Mouse (Mus musculus) CD4-positive, CD25-positive, alpha-beta regulatory T cell, adult 9 weeks (primary cell): ENCODE results near the gene Olfr1186. TPM values are rescaled to one million over a fixed set of nuclear protein-coding genes. Genes with fewer than 3 reads are reported as not detected.

ENCODE experiments used
- polyA plus RNA-seq: library from polyadenylated mRNA; unstranded; fragments of 100-300 nt; shearing (Covaris generic); gene quantifications from one replicate; pipeline ENCODE4 v1.2.1, GENCODE M21; 2017

Gene Olfr1186
- not detected for polyA plus RNA-seq

DNA sequence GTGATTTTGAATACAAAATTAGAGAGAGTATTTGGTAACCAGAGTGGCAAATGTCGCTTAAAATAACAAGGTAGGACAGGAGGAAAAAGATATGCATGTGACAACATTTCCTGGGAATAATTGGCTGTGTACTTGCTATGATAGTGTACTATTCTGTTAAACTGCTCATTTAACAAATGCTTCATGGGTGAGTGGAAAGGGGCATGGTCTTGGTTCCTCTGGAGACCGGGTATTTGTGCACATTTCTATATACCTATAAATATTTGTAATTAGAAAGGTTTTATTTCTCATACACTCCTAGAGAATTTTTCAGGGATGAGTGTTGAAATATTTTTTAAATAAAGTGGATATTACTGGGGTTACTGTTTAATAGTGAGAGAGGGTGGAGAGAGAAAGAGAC, at the start of gene Olfr1186:
Gene Olfr1186 (plus strand): TSS at position 301 of the 400 bp plus-strand sequence.

DNA sequence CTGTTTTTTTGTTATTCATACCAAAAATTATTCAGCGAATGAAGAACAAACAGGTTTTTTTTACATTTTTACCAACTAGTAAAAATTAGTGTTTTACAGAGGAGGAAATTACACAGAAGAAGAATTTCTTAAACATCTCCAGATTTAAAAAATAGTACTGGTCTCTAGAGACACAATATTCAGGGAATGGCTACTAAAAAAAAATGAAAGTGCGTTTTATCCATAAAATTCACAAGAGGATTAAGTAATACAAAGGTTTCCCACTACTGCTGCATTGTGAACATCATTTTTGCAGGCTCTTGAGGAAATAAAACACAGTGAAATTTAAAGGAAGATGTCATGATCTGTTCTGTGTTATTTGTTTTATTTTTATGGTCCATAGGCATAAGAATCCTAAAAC, 35.1 kb upstream of the Olfr1186 start, which contains the start of gene Olfr1184:
Gene Olfr1184 (plus strand): TSS at position 301 of the 400 bp plus-strand sequence.

DNA sequence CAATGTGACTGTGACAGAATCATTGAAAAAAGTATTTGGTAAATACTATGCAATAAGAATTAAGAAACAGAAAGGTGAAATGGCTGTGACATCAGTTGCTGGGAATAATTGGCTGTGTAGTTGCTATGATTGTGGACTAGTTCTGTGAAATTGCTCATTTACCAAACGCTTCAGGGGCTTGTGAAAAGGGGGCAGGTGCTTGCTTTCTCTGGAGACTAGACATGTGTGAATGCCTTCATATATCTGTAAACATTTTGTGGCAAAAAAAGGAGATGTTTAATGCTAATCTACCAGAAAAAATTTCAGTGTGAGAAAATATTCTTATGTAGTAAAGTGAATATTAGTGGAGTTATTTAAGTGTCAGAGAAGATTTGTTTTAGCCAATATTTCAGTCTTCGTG, 25.3 kb upstream of the Olfr1186 start, which contains the start of gene Olfr1185-ps1:
Gene Olfr1185-ps1 (plus strand): TSS at position 301 of the 400 bp plus-strand sequence.

DNA sequence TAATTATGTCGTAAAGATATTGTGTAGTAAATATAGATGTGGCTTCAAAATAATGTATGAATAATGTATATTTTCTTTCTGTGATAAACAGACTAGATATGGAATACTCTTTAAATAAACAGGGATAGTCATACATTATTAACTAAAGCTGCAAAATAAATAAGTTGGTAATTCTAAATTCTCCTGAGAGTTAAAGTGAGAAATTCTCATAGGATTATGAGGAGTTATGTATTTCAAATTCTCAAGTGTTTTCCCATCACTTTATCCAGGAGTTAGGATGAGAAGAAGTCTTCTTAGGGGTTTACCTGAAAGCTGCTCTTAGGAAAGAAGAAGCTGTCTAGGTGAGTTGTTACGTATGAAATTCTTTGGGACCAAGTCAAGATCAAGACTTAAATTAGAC, 38.3 kb downstream of the Olfr1186 start, which contains the start of gene Olfr1188:
Gene Olfr1188 (plus strand): TSS at position 301 of the 400 bp plus-strand sequence.

Other genes with a start within 250 kb of the Olfr1186 start
- not detected for gene Olfr1173, start 238.7 kb upstream of the Olfr1186 start, polyA plus RNA-seq
- gene Olfr1174-ps, start 203.4 kb upstream of the Olfr1186 start, polyA plus RNA-seq, result not detected
- not detected for gene Olfr1175-ps, start 191.3 kb upstream of the Olfr1186 start, polyA plus RNA-seq
- not detected for gene Olfr1176, start 181.8 kb upstream of the Olfr1186 start, polyA plus RNA-seq
- not detected for gene Olfr1177-ps, start 172.1 kb upstream of the Olfr1186 start, polyA plus RNA-seq
- not detected for gene Olfr1178, start 131.5 kb upstream of the Olfr1186 start, polyA plus RNA-seq
- not detected for gene Olfr1179, start 112.1 kb upstream of the Olfr1186 start, polyA plus RNA-seq
- not detected for gene Olfr1180, start 99.4 kb upstream of the Olfr1186 start, polyA plus RNA-seq
- not detected for gene Olfr1181, start 92.4 kb upstream of the Olfr1186 start, polyA plus RNA-seq
- not detected for gene Gm13757, start 69.4 kb upstream of the Olfr1186 start, polyA plus RNA-seq
- gene Olfr1183, start 63.7 kb upstream of the Olfr1186 start, polyA plus RNA-seq, result 0.04 TPM
- not detected for gene Olfr1184, start 35.0 kb upstream of the Olfr1186 start, polyA plus RNA-seq
- not detected for gene Olfr1185-ps1, start 25.2 kb upstream of the Olfr1186 start, polyA plus RNA-seq
- not detected for gene Olfr1188, start 38.4 kb downstream of the Olfr1186 start, polyA plus RNA-seq
- not detected for gene Olfr1189, start 67.9 kb downstream of the Olfr1186 start, polyA plus RNA-seq
- gene Olfr1191-ps1, start 122.0 kb downstream of the Olfr1186 start, polyA plus RNA-seq, result not detected
- not detected for gene Olfr1192-ps1, start 130.0 kb downstream of the Olfr1186 start, polyA plus RNA-seq
- not detected for gene Olfr1193, start 157.1 kb downstream of the Olfr1186 start, polyA plus RNA-seq
- gene Olfr1195, start 170.6 kb downstream of the Olfr1186 start, polyA plus RNA-seq, result not detected
- not detected for gene Olfr1196, start 186.0 kb downstream of the Olfr1186 start, polyA plus RNA-seq
- not detected for gene Olfr1197, start 213.8 kb downstream of the Olfr1186 start, polyA plus RNA-seq
- gene Olfr1198, start 232.8 kb downstream of the Olfr1186 start, polyA plus RNA-seq, result not detected
- gene Olfr1199, start 241.9 kb downstream of the Olfr1186 start, polyA plus RNA-seq, result not detected